Mouse (Mus musculus) E14TG2a.4 (cell line): ENCODE results near the gene Knstrn.

ENCODE experiments used
- H3K27me3 ChIP-seq: 2 replicates; pipeline ENCODE4 v1.6.1; 2014; ENCODE audit warnings: low read length, control low read depth; ENCODE audit not compliant: insufficient read depth
- H3K36me3 ChIP-seq: 2 replicates; pipeline ENCODE4 v1.6.1; 2014; ENCODE audit warnings: low read length, control low read depth; ENCODE audit not compliant: insufficient read depth
- H3K4me1 ChIP-seq: replicated peaks from 2 replicates; pipeline ENCODE4 v1.6.1; 2014; ENCODE audit warnings: low read depth, low read length, control low read depth
- H3K4me3 ChIP-seq: replicated peaks from 2 replicates; pipeline ENCODE4 v1.5.1; 2014; ENCODE audit warnings: mild to moderate bottlenecking, low read length
- H3K9me3 ChIP-seq: 2 replicates; pipeline ENCODE4 v1.6.1; 2014; ENCODE audit warnings: low read length, control low read depth
- CTCF ChIP-seq: conservative IDR thresholded peaks from 2 replicates; pipeline ENCODE4 v1.5.1; 2014; ENCODE audit warnings: low read length
- NANOG ChIP-seq: IDR thresholded peaks from 2 replicates; pipeline ENCODE4 v1.6.1; 2014; ENCODE audit warnings: borderline replicate concordance, low read length, mixed read lengths
- POU5F1 ChIP-seq: IDR thresholded peaks from 2 replicates; pipeline ENCODE4 v1.6.1; 2014; ENCODE audit warnings: low read length, borderline replicate concordance

Gene Knstrn

DNA sequence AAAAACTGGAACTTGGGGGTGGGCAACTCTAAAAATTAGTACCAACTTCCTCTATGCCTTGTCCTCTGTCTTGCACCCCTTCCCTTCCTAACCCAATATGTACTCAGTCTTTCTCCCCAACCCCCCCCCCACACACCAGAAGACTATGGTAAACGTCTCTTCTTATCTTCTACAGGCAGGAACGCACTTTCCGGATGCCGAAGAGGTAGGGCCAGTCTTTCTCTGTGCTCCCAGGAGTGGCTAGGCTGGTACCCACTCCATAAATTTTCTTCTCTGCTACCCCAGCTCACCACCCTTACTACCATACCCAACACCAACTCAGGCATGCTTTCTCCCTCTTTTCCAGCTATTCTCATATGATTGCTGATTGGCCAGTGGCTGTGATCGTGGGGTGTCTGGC lies 27.3 kb upstream of the Knstrn start:
- TF ChIP-seq CTCF: no peak
- H3K4me3 ChIP-seq: no peak overlapping the region
- H3K4me1 ChIP-seq: peaks cover 20% of the 10 kb centered on the region
- no peaks in the 10 kb centered on the region for H3K9me3 ChIP-seq
- no peaks in the 10 kb centered on the region for H3K36me3 ChIP-seq
- peaks cover 76% of the 10 kb centered on the region for H3K27me3 ChIP-seq

DNA sequence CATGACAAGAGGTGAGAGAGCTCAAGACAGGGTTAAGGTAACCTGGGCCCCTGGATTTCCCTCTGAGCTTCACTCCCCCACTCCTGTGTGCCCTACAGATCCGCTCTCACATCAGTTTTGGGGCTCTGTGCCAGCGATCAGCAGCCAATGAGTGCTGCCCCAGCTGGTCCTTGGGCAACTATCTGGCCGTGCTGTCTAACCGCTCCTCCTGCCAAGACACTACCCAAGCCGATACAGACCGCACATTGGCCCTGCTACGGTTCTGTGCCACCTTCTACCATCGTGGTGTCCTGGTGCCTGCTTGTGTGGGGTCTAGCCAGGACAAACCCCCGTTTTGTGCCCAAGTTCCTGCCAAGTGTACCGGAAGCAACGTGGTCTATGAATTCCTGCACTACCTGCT lies 24.3 kb upstream of the Knstrn start:
- Histone ChIP-seq H3K4me1 (peaks cover 20% of the 10 kb centered on the region), H3K27me3 (peaks cover 93% of the 10 kb centered on the region), H3K9me3 (no peaks in the 10 kb centered on the region), H3K36me3 (no peaks in the 10 kb centered on the region), H3K4me3 (0 out of 2 replicates have a peak overlapping the region, but pooled peaks have one; percentile 68)
- no peak for TF ChIP-seq POU5F1
- no peak for TF ChIP-seq NANOG
- no peak for TF ChIP-seq CTCF

DNA sequence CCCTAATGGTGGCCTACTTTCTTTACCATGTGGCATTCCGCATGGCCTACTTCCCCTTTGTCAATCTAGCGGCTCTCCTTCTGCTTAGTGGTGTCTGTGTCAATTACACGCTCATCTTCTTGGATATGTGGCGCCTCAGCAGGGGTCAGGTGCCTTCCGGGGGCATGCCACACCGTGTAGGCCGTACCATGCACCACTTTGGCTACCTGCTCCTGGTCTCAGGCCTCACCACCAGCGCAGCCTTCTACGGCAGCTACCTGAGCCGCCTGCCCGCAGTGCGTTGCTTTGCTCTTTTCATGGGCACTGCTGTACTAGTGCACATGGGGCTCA lies 23.6 kb upstream of the Knstrn start:
- TF ChIP-seq NANOG (no peak), POU5F1 (0 out of 2 replicates have a peak, but pooled peaks have one; percentile 4), CTCF (no peak)
- H3K9me3 ChIP-seq: no peaks in the 10 kb centered on the region
- peaks cover 20% of the 10 kb centered on the region for H3K4me1 ChIP-seq
- H3K4me3 ChIP-seq: peak overlapping the region; percentile 68
- H3K27me3 ChIP-seq: peaks cover 91% of the 10 kb centered on the region
- H3K36me3 ChIP-seq: no peaks in the 10 kb centered on the region

- H3K4me1 ChIP-seq: peaks cover 20% of the 10 kb centered on the region
- H3K27me3 ChIP-seq: peaks cover 89% of the 10 kb centered on the region
- no peaks in the 10 kb centered on the region for H3K36me3 ChIP-seq
- H3K9me3 ChIP-seq: no peaks in the 10 kb centered on the region
- peak overlapping the region; percentile 68 for H3K4me3 ChIP-seq
- TF ChIP-seq CTCF: peak; percentile 82
- TF ChIP-seq POU5F1: no peak
These were observed 23.0 kb upstream of the Knstrn start for GRCm38 (mm10) chr2:118790551-118791525.

- Histone ChIP-seq H3K9me3 (no peaks in the 10 kb centered on the region), H3K27me3 (peaks cover 90% of the 10 kb centered on the region), H3K4me3 (no peak overlapping the region), H3K4me1 (peaks cover 20% of the 10 kb centered on the region), H3K36me3 (no peaks in the 10 kb centered on the region)
- TF ChIP-seq CTCF: no peak
- TF ChIP-seq POU5F1: no peak
- TF ChIP-seq NANOG: no peak
These were observed 22.1 kb upstream of the Knstrn start for GRCm38 (mm10) chr2:118791591-118792258.

GRCm38 (mm10) chr2:118792259-118792613 lies 21.6 kb upstream of the Knstrn start:
- Histone ChIP-seq H3K36me3 (no peaks in the 10 kb centered on the region), H3K9me3 (no peaks in the 10 kb centered on the region), H3K4me3 (no peak overlapping the region), H3K4me1 (peaks cover 20% of the 10 kb centered on the region), H3K27me3 (peaks cover 90% of the 10 kb centered on the region)
- TF ChIP-seq POU5F1 (no peak), CTCF (no peak), NANOG (no peak)

GRCm38 (mm10) chr2:118793636-118794035 lies 20.2 kb upstream of the Knstrn start:
- no peak overlapping the region for H3K4me3 ChIP-seq
- H3K4me1 ChIP-seq: peaks cover 20% of the 10 kb centered on the region
- peaks cover 79% of the 10 kb centered on the region for H3K27me3 ChIP-seq
- H3K36me3 ChIP-seq: no peaks in the 10 kb centered on the region
- no peak for TF ChIP-seq CTCF
- TF ChIP-seq POU5F1: no peak
- no peak for TF ChIP-seq NANOG
- H3K9me3 ChIP-seq: no peaks in the 10 kb centered on the region

GRCm38 (mm10) chr2:118802542-118803118 lies 11.2 kb upstream of the Knstrn start:
- Histone ChIP-seq H3K9me3 (no peaks in the 10 kb centered on the region), H3K4me1 (no peaks in the 10 kb centered on the region), H3K27me3 (peaks cover 6% of the 10 kb centered on the region), H3K36me3 (no peaks in the 10 kb centered on the region), H3K4me3 (no peak overlapping the region)
- TF ChIP-seq NANOG (no peak), POU5F1 (no peak), CTCF (no peak)
